Mouse (Mus musculus): Measurements from ENCODE around the gene Zfp385b.

The Zfp385b gene

GRCm38 (mm10) chr2:77707138-77707537, 112.3 kb downstream of the Zfp385b start:
- no peak for DNase-seq (ENCODE audit: low spot score in 2 of 2)

- no peak for DNase-seq (ENCODE audit: low spot score in 2 of 2)
These were observed 114.0 kb downstream of the Zfp385b start for GRCm38 (mm10) chr2:77705476-77705875.

- DNase-seq (ENCODE audit: low spot score in 2 of 2), result no peak
These were observed 116.4 kb downstream of the Zfp385b start for GRCm38 (mm10) chr2:77703080-77703479.

- no peak for DNase-seq (ENCODE audit: low spot score in 2 of 2)
These were observed 128.3 kb downstream of the Zfp385b start for GRCm38 (mm10) chr2:77691174-77691573.

GRCm38 (mm10) chr2:77690316-77690715, 129.1 kb downstream of the Zfp385b start:
- DNase-seq (ENCODE audit: low spot score in 2 of 2), result no peak

- DNase-seq (ENCODE audit: low spot score in 2 of 2), result no peak
These were observed 130.8 kb downstream of the Zfp385b start for GRCm38 (mm10) chr2:77688651-77689050.

GRCm38 (mm10) chr2:77684088-77684487, 135.4 kb downstream of the Zfp385b start:
- DNase-seq (ENCODE audit: low spot score in 2 of 2), result no peak

GRCm38 (mm10) chr2:77682205-77682604, 137.2 kb downstream of the Zfp385b start:
- no peak for DNase-seq (ENCODE audit: low spot score in 2 of 2)

- no peak for DNase-seq (ENCODE audit: low spot score in 2 of 2)
These were observed 137.7 kb downstream of the Zfp385b start for GRCm38 (mm10) chr2:77681741-77682140.

- DNase-seq (ENCODE audit: low spot score in 2 of 2), result no peak
These were observed 145.7 kb downstream of the Zfp385b start for GRCm38 (mm10) chr2:77673770-77674169.

- no peak for DNase-seq (ENCODE audit: low spot score in 2 of 2)
These were observed 147.1 kb downstream of the Zfp385b start for GRCm38 (mm10) chr2:77672215-77672905.

- peak; percentile 9 to 42 for DNase-seq (ENCODE audit: low spot score in 2 of 2)
These were observed 157.3 kb downstream of the Zfp385b start for GRCm38 (mm10) chr2:77662171-77662570.

GRCm38 (mm10) chr2:77653686-77654085, 165.8 kb downstream of the Zfp385b start:
- no peak for DNase-seq (ENCODE audit: low spot score in 2 of 2)

GRCm38 (mm10) chr2:77641521-77642170, 177.8 kb downstream of the Zfp385b start:
- no peak for DNase-seq (ENCODE audit: low spot score in 2 of 2)

GRCm38 (mm10) chr2:77639993-77640392, 179.4 kb downstream of the Zfp385b start:
- DNase-seq (ENCODE audit: low spot score in 2 of 2), result no peak

- no peak for DNase-seq (ENCODE audit: low spot score in 2 of 2)
These were observed 187.8 kb downstream of the Zfp385b start for GRCm38 (mm10) chr2:77631606-77632005.

GRCm38 (mm10) chr2:77627622-77628231, 191.7 kb downstream of the Zfp385b start:
- DNase-seq (ENCODE audit: low spot score in 2 of 2), result no peak

- no peak for DNase-seq (ENCODE audit: low spot score in 2 of 2)
These were observed 200.8 kb downstream of the Zfp385b start for GRCm38 (mm10) chr2:77618686-77619085.

- DNase-seq (ENCODE audit: low spot score in 2 of 2), result no peak
These were observed 209.0 kb downstream of the Zfp385b start for GRCm38 (mm10) chr2:77610303-77610991.

- DNase-seq (ENCODE audit: low spot score in 2 of 2), result no peak
These were observed 210.0 kb downstream of the Zfp385b start for GRCm38 (mm10) chr2:77609452-77609851.

- DNase-seq (ENCODE audit: low spot score in 2 of 2), result no peak
These were observed 210.8 kb downstream of the Zfp385b start for GRCm38 (mm10) chr2:77608666-77609065.

- DNase-seq (ENCODE audit: low spot score in 2 of 2), result no peak
These were observed 226.0 kb downstream of the Zfp385b start for GRCm38 (mm10) chr2:77593461-77593860.
